Comparison of ENCODE assay signal across 14 mouse cellular contexts in the genomic region with DNA sequence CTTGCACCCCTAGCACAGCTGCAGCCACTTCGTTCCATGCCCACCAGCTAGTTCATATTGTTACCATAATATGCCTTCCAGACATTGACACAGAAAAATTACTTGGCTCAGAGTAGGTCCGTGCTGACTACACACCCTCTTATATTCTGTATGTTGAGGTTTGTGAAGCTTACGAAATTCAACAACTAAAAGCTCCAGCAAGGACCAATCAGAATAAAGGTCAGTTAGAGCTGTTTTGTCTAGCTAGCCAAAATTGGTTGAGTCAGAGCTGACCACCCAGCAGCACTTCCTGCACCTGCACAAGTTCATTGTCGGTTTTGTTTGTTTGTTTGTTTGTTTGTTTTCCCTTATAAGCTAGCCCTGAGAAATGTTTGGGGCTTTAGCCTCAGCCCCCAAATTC.
"Had no signal": no experiment of that assay in that cellular context is flagged by ENCODE, and none has a peak within 500 bp of the region (broad histone marks: within the 10 kb centered on the region; RNA-seq: fewer than 3 reads in every experiment).

No protein-coding gene starts in this region.

- H3K27me3 ChIP-seq: limb, embryonic 12.5 days; liver, embryonic 15.5 days; midbrain, embryonic 12.5 days had no signal

- H3K9me3 ChIP-seq: limb, embryonic 12.5 days; liver, embryonic 15.5 days; midbrain, embryonic 12.5 days had no signal

- H3K36me3 ChIP-seq: limb, embryonic 12.5 days; liver, embryonic 15.5 days; midbrain, embryonic 12.5 days had no signal

- H3K4me1 ChIP-seq: liver, embryonic 15.5 days; midbrain, embryonic 12.5 days had no signal

- DNase-seq: kidney, adult 8-10 months; kidney, postnatal 36 days; liver; lung, embryonic 14.5 days; lung, postnatal 14 days; right cerebral cortex, adult 18-20 months; right cerebral cortex, postnatal 25 days; thymus, postnatal 4 days had no signal

- H3K9ac ChIP-seq: limb, embryonic 12.5 days; liver, embryonic 15.5 days; lung, embryonic 14.5 days; midbrain, embryonic 12.5 days had no signal

- H3K27ac ChIP-seq: kidney, postnatal 0 days; limb, embryonic 12.5 days; liver, embryonic 15.5 days; macrophage; midbrain, embryonic 12.5 days had no signal

- H3K4me3 ChIP-seq: limb, embryonic 12.5 days; liver, embryonic 15.5 days; midbrain, embryonic 12.5 days had no signal

- ATAC-seq: midbrain, embryonic 16.5 days had no signal

- H3K4me2 ChIP-seq: limb, embryonic 12.5 days; liver, embryonic 15.5 days; lung, embryonic 14.5 days; midbrain, embryonic 12.5 days had no signal
